Mouse (Mus musculus) hindbrain, embryonic 12.5 days (tissue): ENCODE results near the gene Lancl2. TPM values are rescaled to one million over a fixed set of nuclear protein-coding genes. Genes with fewer than 3 reads are reported as not detected.
A peak's percentile ranks its signal among the peaks of the same experiment; 100 is the strongest.

Experiments used
- ATAC-seq: fragments of 200-750 bp; cut with Nextera tagmentation; 2 replicates; pipeline ENCODE4 v1.8.0; 2017; ENCODE audit warnings: moderate TSS enrichment; ENCODE audit not compliant: low FRiP score
- H3K27ac ChIP-seq: fragments of 300-500 bp; sonication (generic); 2 replicates; pipeline ENCODE4 v1.5.1; 2016; ENCODE audit warnings: mild to moderate bottlenecking
- H3K27me3 ChIP-seq: fragments of 300-500 bp; sonication (generic); 2 replicates; pipeline ENCODE4 v1.6.1; 2016; ENCODE audit warnings: mild to moderate bottlenecking
- H3K36me3 ChIP-seq: fragments of 300-500 bp; sonication (generic); 2 replicates; pipeline ENCODE4 v1.6.1; 2016; ENCODE audit warnings: mild to moderate bottlenecking
- H3K4me1 ChIP-seq: fragments of 300-500 bp; sonication (generic); 2 replicates; pipeline ENCODE4 v1.6.1; 2016
- H3K4me2 ChIP-seq: fragments of 300-500 bp; sonication (generic); replicated peaks from 2 replicates; pipeline ENCODE4 v1.6.1; 2016; ENCODE audit warnings: mild to moderate bottlenecking
- H3K4me3 ChIP-seq: fragments of 300-500 bp; sonication (generic); 2 replicates; pipeline ENCODE4 v1.5.1; 2016; ENCODE audit warnings: mild to moderate bottlenecking
- H3K9ac ChIP-seq: fragments of 300-500 bp; sonication (generic); 2 replicates; pipeline ENCODE4 v1.6.1; 2016; ENCODE audit warnings: mild to moderate bottlenecking, moderate library complexity
- H3K9me3 ChIP-seq: fragments of 300-500 bp; sonication (generic); replicated peaks from 2 replicates; pipeline ENCODE4 v1.6.1; 2016; ENCODE audit warnings: mild to moderate bottlenecking
- WGBS: fragments of 180-500 bp; shearing (Covaris S2); methylation state at CpG from one replicate; pipeline ENCODE4 v1.1.7; 2016; 5-methylcytosine and 5-hydroxymethylcytosine counted together
- polyA plus RNA-seq: library from polyadenylated mRNA; unstranded; fragments of >200 nt; fragmentation: Nextera tagmentation; extraction: Ambion mirVana; gene quantifications from 2 replicates; pipeline ENCODE4 v1.2.1, GENCODE M21; 2016

The Lancl2 gene
- polyA plus RNA-seq: 54.5 and 58.7 TPM in 2 replicates

DNA sequence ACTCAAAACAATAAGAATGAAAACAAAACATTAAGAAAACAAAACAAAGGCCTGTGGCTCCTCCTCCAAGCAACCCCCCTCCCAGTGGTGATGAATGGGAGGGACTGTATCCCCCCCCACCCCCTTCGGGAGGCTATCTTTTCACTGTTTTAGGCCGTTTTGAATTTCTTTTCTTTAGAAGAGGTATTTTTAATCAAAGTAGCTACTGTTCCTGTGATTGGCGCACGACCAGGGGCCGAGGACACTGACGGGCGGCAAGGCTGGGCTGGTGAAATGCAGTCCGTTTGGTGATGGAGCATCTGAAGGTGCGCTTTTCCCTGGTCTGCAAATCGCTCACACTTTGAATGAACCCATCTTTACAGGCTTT is at the start of gene Lancl2:
Gene Lancl2, plus strand, starts transcription at position 165 of the 367 bp plus-strand sequence.
- Histone ChIP-seq H3K4me3 (peak within 1 kb of the TSS; percentile 49), H3K9ac (peak within 1 kb of the TSS; percentile 86), H3K9me3 (no peaks in the 10 kb centered on the region), H3K4me1 (peaks cover 16% of the 10 kb centered on the region), H3K27ac (peak within 1 kb of the TSS; percentile 98), H3K36me3 (no peaks in the 10 kb centered on the region), H3K4me2 (peak within 1 kb of the TSS; percentile 58), H3K27me3 (no peaks in the 10 kb centered on the region)
- 0% methylated on average over 10 of the region's 10 CpGs for WGBS
- peak; percentile 44 for ATAC-seq

DNA sequence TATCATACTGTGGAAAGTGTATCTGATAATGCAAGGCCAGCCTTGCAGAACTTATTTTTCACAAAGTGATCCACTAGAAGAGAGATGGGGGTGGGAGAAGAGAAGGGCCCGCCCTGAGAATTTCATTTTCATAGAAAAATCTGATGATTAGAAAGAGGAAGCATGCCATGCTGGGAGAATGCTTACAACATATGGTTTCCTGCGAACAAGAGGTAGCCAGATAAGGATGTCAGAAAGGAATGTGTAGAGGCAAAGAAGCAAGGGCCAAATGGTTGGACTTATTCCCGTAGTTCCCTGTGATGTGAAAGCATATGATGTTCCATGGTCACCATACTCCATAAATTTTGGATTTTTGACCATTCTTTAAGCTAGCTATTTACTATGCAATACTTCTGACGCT is 41.0 kb upstream of the Lancl2 start:
- no peaks in the 10 kb centered on the region for H3K36me3 ChIP-seq
- H3K27me3 ChIP-seq: no peaks in the 10 kb centered on the region
- H3K9me3 ChIP-seq: no peaks in the 10 kb centered on the region
- WGBS: 83% methylated on average over 4 of the region's 4 CpGs
- H3K27ac ChIP-seq: no peak overlapping the region
- ATAC-seq: no peak
- no peak overlapping the region for H3K4me3 ChIP-seq
- no peak overlapping the region for H3K9ac ChIP-seq
- no peaks in the 10 kb centered on the region for H3K4me1 ChIP-seq
- no peak overlapping the region for H3K4me2 ChIP-seq

- Histone ChIP-seq H3K4me1 (no peaks in the 10 kb centered on the region), H3K4me2 (no peak overlapping the region)
Observed at GRCm38 (mm10) chr6:57684156-57684555, 18.2 kb upstream of the Lancl2 start.

DNA sequence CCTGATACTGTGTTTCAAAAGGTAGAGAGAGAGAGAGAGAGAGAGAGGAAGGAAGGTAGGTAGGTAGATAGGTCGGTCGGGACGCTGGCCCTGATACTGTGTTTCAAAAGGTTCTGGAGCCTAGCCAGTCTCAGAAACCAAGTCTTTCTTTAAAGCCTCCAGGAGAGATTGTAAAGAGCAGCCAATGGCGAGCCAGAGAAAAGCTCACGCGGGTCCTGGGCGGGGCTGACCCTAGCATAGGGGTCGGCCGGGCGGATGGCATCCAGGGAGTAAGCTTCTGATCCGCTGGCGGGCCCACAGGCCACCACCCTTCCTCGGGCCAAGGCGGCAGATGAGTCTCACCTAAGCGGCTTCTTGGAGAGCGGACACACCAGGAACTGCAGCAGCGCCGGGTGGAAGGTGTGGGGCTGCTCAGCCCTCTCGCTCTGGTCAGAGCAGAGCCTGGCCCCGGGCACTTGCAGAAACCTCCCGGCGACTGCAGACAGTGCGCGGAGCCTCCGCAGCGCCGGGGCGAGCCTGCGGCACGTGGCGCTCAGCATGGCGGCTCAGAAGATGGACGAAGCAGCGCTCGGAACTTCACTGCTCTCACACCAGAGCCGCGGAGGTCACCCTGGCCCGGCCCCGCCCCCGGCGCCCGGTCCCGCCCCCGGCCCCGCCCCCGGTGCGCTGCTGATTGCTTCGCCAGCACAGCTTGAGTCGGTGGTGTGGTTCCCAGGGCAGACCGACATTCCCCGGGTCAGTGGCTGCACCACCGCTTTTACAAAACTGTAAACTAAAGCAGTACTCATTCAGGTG is 10.7 kb upstream of the Lancl2 start, which contains the start of gene Pyurf:
Gene Pyurf, minus strand, starts transcription at position 612 of the 795 bp plus-strand sequence.
- peak within 1 kb of the TSS; percentile 92 for H3K27ac ChIP-seq
- H3K36me3 ChIP-seq: no peaks in the 10 kb centered on the region
- 0 out of 2 replicates have a peak, but pooled peaks cover 5% of the 10 kb centered on the region for H3K4me1 ChIP-seq
- H3K9ac ChIP-seq: peak within 1 kb of the TSS; percentile 84
- peak; percentile 98 for ATAC-seq
- under 1% methylated on average over 52 of the region's 52 CpGs for WGBS
- H3K9me3 ChIP-seq: no peaks in the 10 kb centered on the region
- no peaks in the 10 kb centered on the region for H3K27me3 ChIP-seq
- H3K4me2 ChIP-seq: peak within 1 kb of the TSS; percentile 67
- H3K4me3 ChIP-seq: peak within 1 kb of the TSS; percentile 81

More at GRCm38 (mm10) chr6:57684156-57684555, 18.2 kb upstream of the Lancl2 start:
- H3K36me3 ChIP-seq: peaks cover 3% of the 10 kb centered on the region; the same call in 1 of the 2 replicates
- H3K4me3 ChIP-seq: no peak overlapping the region
- WGBS: 96% methylated on average over 1 of the region's 1 CpGs
- no peak for ATAC-seq
- peaks cover 9% of the 10 kb centered on the region; the same call in 1 of the 2 replicates for H3K9me3 ChIP-seq
- H3K9ac ChIP-seq: no peak overlapping the region
- H3K27me3 ChIP-seq: no peaks in the 10 kb centered on the region
- no peak overlapping the region for H3K27ac ChIP-seq

DNA sequence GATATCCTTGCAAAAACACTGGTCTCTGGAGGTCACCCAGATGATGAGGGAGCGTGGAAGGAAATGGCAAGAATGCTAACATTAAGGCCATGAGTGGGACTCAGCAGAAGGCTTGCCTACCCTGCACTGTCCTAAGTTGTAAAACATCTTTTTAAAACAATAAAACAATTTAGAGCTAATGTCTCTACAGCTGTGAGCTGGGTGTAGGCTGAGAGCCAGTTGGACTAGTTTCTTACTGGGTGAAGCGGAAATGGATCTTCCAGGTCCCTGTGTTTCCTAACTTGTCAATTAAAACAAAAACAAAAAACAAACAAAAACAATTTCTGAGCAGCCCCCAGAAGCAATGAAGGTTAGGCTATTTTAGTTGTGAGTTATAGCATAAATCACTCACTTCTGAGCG is 9.2 kb upstream of the Lancl2 start:
- no peaks in the 10 kb centered on the region for H3K36me3 ChIP-seq
- H3K27ac ChIP-seq: no peak overlapping the region
- H3K4me1 ChIP-seq: 0 out of 2 replicates have a peak, but pooled peaks cover 5% of the 10 kb centered on the region
- H3K9me3 ChIP-seq: no peaks in the 10 kb centered on the region
- no peak overlapping the region for H3K4me2 ChIP-seq
- H3K27me3 ChIP-seq: no peaks in the 10 kb centered on the region
- 90% methylated on average over 3 of the region's 3 CpGs for WGBS
- H3K9ac ChIP-seq: no peak overlapping the region
- ATAC-seq: no peak
- no peak overlapping the region for H3K4me3 ChIP-seq

DNA sequence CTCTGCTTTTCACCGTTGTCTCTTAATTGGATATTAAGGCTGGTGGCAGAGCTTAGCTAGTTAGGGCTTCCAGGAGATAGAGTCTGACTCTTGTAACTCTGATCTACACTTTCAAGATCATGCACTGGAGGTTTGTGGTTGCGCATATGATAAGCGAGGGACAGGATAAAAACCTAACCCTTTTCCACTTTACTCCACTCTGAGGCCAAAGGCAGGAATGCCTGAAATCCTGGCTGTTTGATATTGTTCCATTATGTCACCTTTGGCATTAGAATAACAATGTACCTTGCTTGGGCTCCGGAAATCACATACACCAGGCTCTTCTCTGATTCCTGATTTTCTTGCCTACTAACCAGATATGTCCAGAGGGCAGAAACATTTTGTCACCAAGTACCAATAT is 654 bp upstream of the Lancl2 start:
- no peaks in the 10 kb centered on the region for H3K27me3 ChIP-seq
- 53% methylated on average over 4 of the region's 4 CpGs for WGBS
- H3K9ac ChIP-seq: peak overlapping the region; percentile 86
- peaks cover 16% of the 10 kb centered on the region for H3K4me1 ChIP-seq
- peak overlapping the region; percentile 49 for H3K4me3 ChIP-seq
- H3K27ac ChIP-seq: peak overlapping the region; percentile 98
- no peaks in the 10 kb centered on the region for H3K36me3 ChIP-seq
- H3K9me3 ChIP-seq: no peaks in the 10 kb centered on the region
- peak overlapping the region; percentile 58 for H3K4me2 ChIP-seq
- ATAC-seq: no peak

- Histone ChIP-seq H3K9ac (peak overlapping the region; percentile 86), H3K4me1 (peaks cover 16% of the 10 kb centered on the region)
- whole genome bisulfite sequencing: under 1% methylated on average over 59 of the region's 59 CpGs
Observed at GRCm38 (mm10) chr6:57702743-57703499, 581 bp downstream of the Lancl2 start.

DNA sequence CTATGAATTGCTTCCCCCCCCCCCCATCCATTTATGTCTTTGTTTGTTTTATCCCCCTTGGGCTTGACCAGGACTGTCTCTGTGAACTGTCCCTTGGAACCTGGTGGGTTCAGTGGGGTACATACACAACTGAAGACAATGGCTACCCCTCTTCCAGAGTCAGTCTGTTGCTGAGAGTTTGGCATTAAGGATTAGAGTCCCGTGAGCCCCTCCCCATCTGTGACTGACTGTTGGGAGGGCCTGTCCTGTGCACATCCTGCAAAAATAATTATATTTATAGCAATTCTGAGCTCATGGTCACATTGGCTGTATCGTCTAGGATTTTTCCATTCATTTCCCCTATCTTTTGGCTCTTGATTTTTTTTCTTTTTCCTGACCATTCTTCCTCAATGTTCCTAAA is 1.4 kb downstream of the Lancl2 start:
- Histone ChIP-seq H3K27me3 (no peaks in the 10 kb centered on the region), H3K4me2 (peak overlapping the region; percentile 58), H3K4me3 (peak overlapping the region; percentile 49), H3K9ac (peak overlapping the region; percentile 86), H3K36me3 (no peaks in the 10 kb centered on the region), H3K9me3 (no peaks in the 10 kb centered on the region), H3K4me1 (peaks cover 16% of the 10 kb centered on the region), H3K27ac (peak overlapping the region; percentile 98)
- WGBS: 38% methylated on average over 2 of the region's 2 CpGs
- ATAC-seq: peak; percentile 51

More at GRCm38 (mm10) chr6:57702743-57703499, 581 bp downstream of the Lancl2 start:
- H3K27ac ChIP-seq: peak overlapping the region; percentile 98
- peak; percentile 99 for ATAC-seq
- H3K36me3 ChIP-seq: no peaks in the 10 kb centered on the region
- H3K4me2 ChIP-seq: peak overlapping the region; percentile 58
- no peaks in the 10 kb centered on the region for H3K27me3 ChIP-seq
- H3K9me3 ChIP-seq: no peaks in the 10 kb centered on the region
- peak overlapping the region; percentile 49 for H3K4me3 ChIP-seq

DNA sequence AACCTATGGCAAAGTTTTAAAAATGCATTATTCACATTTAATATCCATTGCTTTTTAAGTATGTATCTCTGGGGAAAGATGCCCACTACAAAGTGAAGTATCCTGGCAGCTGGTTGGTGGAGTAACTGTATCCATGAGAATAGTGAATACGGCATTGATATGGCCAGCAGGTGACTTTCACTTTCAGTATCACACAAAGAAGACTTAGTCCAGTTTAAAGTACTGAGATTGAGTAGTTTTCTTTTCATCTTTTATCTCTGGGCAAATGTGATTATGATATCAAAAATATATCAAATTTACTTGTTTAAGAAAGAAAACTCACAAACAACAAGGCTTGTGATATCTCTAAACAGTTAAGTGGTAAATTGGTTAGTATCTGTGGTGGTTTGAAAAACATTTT is 4.4 kb downstream of the Lancl2 start:
- no peak overlapping the region for H3K4me2 ChIP-seq
- no peak for ATAC-seq
- H3K36me3 ChIP-seq: no peaks in the 10 kb centered on the region
- no peak overlapping the region for H3K27ac ChIP-seq
- H3K4me3 ChIP-seq: no peak overlapping the region
- 93% methylated on average over 1 of the region's 1 CpGs for WGBS
- no peak overlapping the region for H3K9ac ChIP-seq
- peaks cover 9% of the 10 kb centered on the region for H3K4me1 ChIP-seq
- H3K9me3 ChIP-seq: no peaks in the 10 kb centered on the region
- H3K27me3 ChIP-seq: no peaks in the 10 kb centered on the region

DNA sequence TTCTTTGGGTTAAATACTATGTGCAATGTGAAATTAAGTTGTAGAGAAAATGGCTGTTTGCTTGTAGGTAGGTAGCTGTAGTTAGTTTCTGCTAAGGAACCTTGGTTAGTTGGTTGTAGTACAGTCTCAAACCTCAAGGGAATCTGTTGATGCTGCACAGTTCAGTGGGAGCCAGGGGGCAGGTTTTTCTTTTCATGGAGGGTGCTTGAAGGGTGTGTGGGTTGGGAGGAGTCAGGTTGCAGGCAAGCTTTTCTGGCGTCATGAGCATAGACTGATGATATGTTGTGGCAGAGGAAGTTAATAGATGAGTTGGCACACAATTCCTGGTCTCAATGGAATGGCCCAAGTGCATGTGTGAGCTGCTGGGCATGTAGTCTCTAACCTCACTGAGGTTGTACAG is 9.4 kb downstream of the Lancl2 start:
- H3K4me1 ChIP-seq: no peaks in the 10 kb centered on the region
- 43% methylated on average over 1 of the region's 1 CpGs for WGBS
- H3K9ac ChIP-seq: no peak overlapping the region
- H3K27me3 ChIP-seq: no peaks in the 10 kb centered on the region
- H3K9me3 ChIP-seq: no peaks in the 10 kb centered on the region
- H3K36me3 ChIP-seq: peaks cover 7% of the 10 kb centered on the region; the same call in 1 of the 2 replicates
- H3K27ac ChIP-seq: no peak overlapping the region
- no peak overlapping the region for H3K4me3 ChIP-seq
- no peak for ATAC-seq
- H3K4me2 ChIP-seq: no peak overlapping the region

DNA sequence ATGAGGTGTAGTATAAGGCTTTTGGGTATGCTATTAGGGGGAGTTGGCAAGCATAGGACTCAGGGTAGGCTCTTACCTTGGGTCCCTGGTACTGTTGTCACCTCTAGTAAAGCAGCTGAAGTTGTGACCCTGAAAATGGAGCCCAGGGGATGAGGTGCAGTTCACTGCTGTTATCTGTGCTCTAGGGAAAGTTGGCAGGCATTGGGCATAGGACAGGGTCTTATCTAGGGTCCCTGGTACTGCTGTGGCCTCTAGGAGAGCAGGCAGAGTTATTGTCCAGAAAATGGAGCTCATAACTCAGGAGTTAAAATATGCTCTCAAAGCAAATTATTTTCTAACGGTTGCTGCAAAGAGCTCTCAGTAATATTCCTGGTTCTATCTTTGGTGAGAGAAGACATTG is 19.0 kb downstream of the Lancl2 start:
- no peaks in the 10 kb centered on the region for H3K4me1 ChIP-seq
- no peak overlapping the region for H3K4me2 ChIP-seq
- peaks cover 14% of the 10 kb centered on the region for H3K36me3 ChIP-seq
- H3K4me3 ChIP-seq: no peak overlapping the region
- no peak for ATAC-seq
- no peak overlapping the region for H3K9ac ChIP-seq
- H3K9me3 ChIP-seq: no peaks in the 10 kb centered on the region; the same call in 1 of the 2 replicates
- no peak overlapping the region for H3K27ac ChIP-seq
- 96% methylated on average over 1 of the region's 1 CpGs for WGBS
- no peaks in the 10 kb centered on the region for H3K27me3 ChIP-seq

DNA sequence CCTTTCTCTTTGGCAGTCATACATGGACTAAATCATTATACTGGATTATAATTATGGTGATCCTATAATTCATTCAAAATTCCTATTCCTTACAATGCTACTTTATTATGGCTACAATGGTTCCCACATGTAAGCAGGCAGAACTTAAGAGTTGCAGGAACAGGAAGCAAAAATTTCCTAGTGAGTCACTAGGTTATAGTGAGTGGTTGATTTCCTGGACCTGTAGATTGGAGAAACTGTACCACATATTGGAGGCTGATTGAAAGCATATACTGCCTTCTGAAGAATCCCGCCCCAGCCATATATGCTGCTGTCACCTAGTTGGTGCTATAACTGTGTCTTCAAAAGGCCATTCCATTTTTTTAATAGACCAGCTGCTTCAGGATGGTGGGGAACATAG is 40.4 kb downstream of the Lancl2 start:
- 86% methylated on average over 1 of the region's 1 CpGs for WGBS

More for the DNA sequence above, 40.4 kb downstream of the Lancl2 start:
- Histone ChIP-seq H3K9ac (no peak overlapping the region), H3K4me3 (no peak overlapping the region), H3K9me3 (no peaks in the 10 kb centered on the region), H3K27me3 (no peaks in the 10 kb centered on the region), H3K27ac (no peak overlapping the region), H3K4me1 (no peaks in the 10 kb centered on the region), H3K36me3 (peaks cover 9% of the 10 kb centered on the region), H3K4me2 (no peak overlapping the region)
- no peak for ATAC-seq
